Mouse (Mus musculus): Measurements from ENCODE around the gene Adamts4.

- TF ChIP-seq POLR2A (IDR thresholded peaks at IDR 0.05; ENCODE audit: extremely low read depth, insufficient read depth, low read length) (no peak), CTCF (IDR thresholded peaks at IDR 0.05; ENCODE audit: low read depth, low read length) (no peak)
Measured at GRCm38 (mm10) chr1:171232800-171233730, 17.2 kb upstream of the Adamts4 start.

Data from liver, adult 2 months (tissue).